Mouse (Mus musculus) embryo, embryonic 11 days (tissue): ENCODE data around the gene Cirbp.

Experiments
- DNase-seq: peaks from one replicate; pipeline ENCODE4 v3.0.0-alpha.2; 2015

Gene Cirbp

GRCm38 (mm10) chr10:80138553-80139438, 27.0 kb upstream of the Cirbp start, which contains the start of gene Atp5d:
Gene Atp5d, plus strand, starts transcription at chr10:80138632.
- peak; percentile 82 for DNase-seq

GRCm38 (mm10) chr10:80139439-80139775, 26.4 kb upstream of the Cirbp start:
- DNase-seq = no peak

GRCm38 (mm10) chr10:80139975-80140665, 25.7 kb upstream of the Cirbp start:
- no peak for DNase-seq

- no peak for DNase-seq
Observed at GRCm38 (mm10) chr10:80140666-80141035, 25.1 kb upstream of the Cirbp start, which contains the start of gene Cbarp. Gene Cbarp, minus strand, starts transcription at chr10:80140835.

GRCm38 (mm10) chr10:80141243-80141642, 24.5 kb upstream of the Cirbp start:
- peak; percentile 96 for DNase-seq

- DNase-seq = peak; percentile 100
Observed at GRCm38 (mm10) chr10:80141786-80142529, 23.8 kb upstream of the Cirbp start.

- DNase-seq = no peak
Observed at GRCm38 (mm10) chr10:80142530-80142925, 23.3 kb upstream of the Cirbp start.

- DNase-seq = no peak
Observed at GRCm38 (mm10) chr10:80143664-80144063, 22.1 kb upstream of the Cirbp start.

- DNase-seq = no peak
Observed at GRCm38 (mm10) chr10:80144159-80144558, 21.6 kb upstream of the Cirbp start.

GRCm38 (mm10) chr10:80144864-80145838, 20.6 kb upstream of the Cirbp start:
- peak; percentile 79 for DNase-seq

- no peak for DNase-seq
Observed at GRCm38 (mm10) chr10:80145896-80146295, 19.9 kb upstream of the Cirbp start.

GRCm38 (mm10) chr10:80146568-80147011, 19.2 kb upstream of the Cirbp start:
- no peak for DNase-seq

GRCm38 (mm10) chr10:80147146-80147718, 18.6 kb upstream of the Cirbp start:
- no peak for DNase-seq

- peak; percentile 86 for DNase-seq
Observed at GRCm38 (mm10) chr10:80147719-80148601, 17.8 kb upstream of the Cirbp start, which contains the start of gene Midn. Gene Midn, plus strand, starts transcription at chr10:80148272.

GRCm38 (mm10) chr10:80148610-80149290, 17.0 kb upstream of the Cirbp start:
- DNase-seq = peak; percentile 97

- DNase-seq = peak; percentile 99
Observed at GRCm38 (mm10) chr10:80149291-80150225, 16.2 kb upstream of the Cirbp start.

- DNase-seq = peak; percentile 91
Observed at GRCm38 (mm10) chr10:80150226-80151210, 15.3 kb upstream of the Cirbp start.
